Comparison of ENCODE assay signal across 43 mouse cellular contexts in the genomic region with DNA sequence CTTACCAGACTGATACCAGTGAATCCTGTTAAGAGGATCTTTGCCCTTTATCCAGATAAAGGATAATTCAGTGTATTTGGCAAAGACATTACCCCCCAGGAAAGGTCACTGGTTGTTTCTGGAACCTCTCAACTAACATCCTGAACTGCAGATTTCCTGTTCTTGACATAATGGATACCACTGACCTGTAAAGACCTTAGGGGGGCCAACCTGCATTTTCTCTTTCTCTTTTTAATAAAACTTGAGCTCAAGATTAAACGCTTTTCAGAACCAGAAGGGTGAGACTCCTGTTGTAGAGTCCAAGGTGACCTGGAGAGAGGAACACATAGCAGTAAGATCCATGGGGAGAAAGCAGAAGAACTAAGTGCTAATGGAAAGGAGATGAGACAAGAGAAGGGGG. TPM values are rescaled to one million over a fixed set of nuclear protein-coding genes. Genes with fewer than 3 reads are reported as not detected.
"Had no signal": no experiment of that assay in that cellular context is flagged by ENCODE, and none has a peak within 500 bp of the region (broad histone marks: within the 10 kb centered on the region; RNA-seq: fewer than 3 reads in every experiment).

A gene (plus strand): TSS at position 301 of the 400 bp plus-strand sequence.

- H3K36me3 ChIP-seq: heart, embryonic 10.5 days; heart, embryonic 12.5 days; heart, embryonic 13.5 days; heart, embryonic 15.5 days; hindbrain, embryonic 10.5 days; hindbrain, embryonic 12.5 days; hindbrain, embryonic 13.5 days; hindbrain, embryonic 15.5 days; intestine, embryonic 15.5 days; kidney, embryonic 15.5 days had no signal

- H3K9ac ChIP-seq: heart, embryonic 12.5 days; heart, embryonic 13.5 days; heart, embryonic 15.5 days; hindbrain, embryonic 12.5 days; hindbrain, embryonic 13.5 days; hindbrain, embryonic 14.5 days; hindbrain, embryonic 15.5 days; intestine, embryonic 15.5 days; kidney, embryonic 15.5 days had no signal

- H3K9me3 ChIP-seq: heart, embryonic 10.5 days; heart, embryonic 12.5 days; heart, embryonic 13.5 days; heart, embryonic 15.5 days; hindbrain, embryonic 10.5 days; hindbrain, embryonic 12.5 days; hindbrain, embryonic 13.5 days; hindbrain, embryonic 15.5 days; intestine, embryonic 15.5 days; kidney, embryonic 15.5 days had no signal

- ATAC-seq: hindbrain, embryonic 16.5 days; hindbrain, postnatal 0 days; inflammation-experienced regulatory T-cells, adult 6 months; intestine, embryonic 15.5 days; intestine, embryonic 16.5 days; intestine, postnatal 0 days had no signal

- H3K4me2 ChIP-seq: heart, embryonic 11.5 days; heart, embryonic 12.5 days; heart, embryonic 13.5 days; heart, embryonic 15.5 days; hindbrain, embryonic 12.5 days; hindbrain, embryonic 13.5 days; hindbrain, embryonic 14.5 days; hindbrain, embryonic 15.5 days; intestine, embryonic 15.5 days; kidney, embryonic 15.5 days had no signal

- H3K27me3 ChIP-seq: heart, embryonic 12.5 days; heart, embryonic 13.5 days; heart, embryonic 15.5 days; hindbrain, embryonic 12.5 days; hindbrain, embryonic 13.5 days; hindbrain, embryonic 15.5 days; intestine, embryonic 15.5 days; kidney, embryonic 15.5 days had no signal

- H3K4me3 ChIP-seq: heart, embryonic 10.5 days; heart, embryonic 12.5 days; heart, embryonic 13.5 days; heart, embryonic 15.5 days; hindbrain, embryonic 10.5 days; hindbrain, embryonic 12.5 days; hindbrain, embryonic 13.5 days; hindbrain, embryonic 15.5 days; intestine, embryonic 15.5 days; kidney, embryonic 15.5 days; layer of hippocampus, adult 2 months had no signal

- H3K4me1 ChIP-seq: heart, embryonic 10.5 days; heart, embryonic 12.5 days; heart, embryonic 13.5 days; heart, embryonic 15.5 days; hindbrain, embryonic 10.5 days; hindbrain, embryonic 12.5 days; hindbrain, embryonic 13.5 days; hindbrain, embryonic 15.5 days; intestine, embryonic 15.5 days; kidney, embryonic 15.5 days had no signal

- H3K27ac ChIP-seq: heart, embryonic 10.5 days; heart, embryonic 13.5 days; heart, embryonic 15.5 days; hindbrain, embryonic 10.5 days; hindbrain, embryonic 12.5 days; hindbrain, embryonic 13.5 days; hindbrain, embryonic 14.5 days; hindbrain, embryonic 15.5 days; hindbrain, postnatal 0 days; intestine, embryonic 15.5 days; kidney, embryonic 15.5 days; kidney, postnatal 0 days; layer of hippocampus, adult 2 months had no signal

- DNase-seq: heart, postnatal 10 days; heart, postnatal 14 days; heart, postnatal 36 days; heart, postnatal 4 days; kidney, adult 11 months; kidney, adult 18-20 months; kidney, adult 2 months; kidney, adult 8-10 months; kidney, adult 9 months; kidney, postnatal 10 days; kidney, postnatal 14 days; kidney, postnatal 25 days; kidney, postnatal 36 days; kidney, postnatal 4 days; layer of hippocampus, adult 9-11 months; layer of hippocampus, postnatal 36 days had no signal

RNA-seq across cellular contexts. Expression of the gene that starts here (rescaled TPM):
- polyA plus RNA-seq: heart, embryonic 10.5 days; heart, embryonic 11.5 days; heart, embryonic 12.5 days; heart, embryonic 13.5 days; heart, embryonic 14.5 days; heart, embryonic 15.5 days; heart, embryonic 16.5 days; heart, postnatal 0 days; hindbrain, embryonic 10.5 days; hindbrain, embryonic 11.5 days; hindbrain, embryonic 12.5 days; hindbrain, embryonic 13.5 days; hindbrain, embryonic 14.5 days; hindbrain, embryonic 15.5 days; hindbrain, embryonic 16.5 days; hindbrain, postnatal 0 days; inflammation-experienced regulatory T-cells, adult 6 months; intestine, embryonic 14.5 days; intestine, embryonic 15.5 days; intestine, embryonic 16.5 days; intestine, postnatal 0 days; kidney, adult 2 months; kidney, embryonic 14.5 days; kidney, embryonic 15.5 days; kidney, embryonic 16.5 days; kidney, postnatal 0 days; large intestine, adult 2 months had no signal
